Mouse (Mus musculus) embryonic facial prominence, embryonic 15.5 days (tissue): ENCODE results near the gene Frmd4b. TPM values are rescaled to one million over a fixed set of nuclear protein-coding genes. Genes with fewer than 3 reads are reported as not detected.

ENCODE experiments used
- ATAC-seq: fragments of 200-750 bp; cut with Nextera tagmentation; 2 replicates; pipeline ENCODE4 v1.8.0; 2017; ENCODE audit warnings: low read depth, moderate TSS enrichment; ENCODE audit not compliant: insufficient number of reproducible peaks, low FRiP score, low TSS enrichment
- H3K27ac ChIP-seq: fragments of 300-500 bp; sonication (generic); replicated peaks from 2 replicates; pipeline ENCODE4 v1.5.1; 2015; ENCODE audit warnings: mild to moderate bottlenecking, inconsistent platforms
- H3K27me3 ChIP-seq: fragments of 300-500 bp; sonication (generic); 2 replicates; pipeline ENCODE4 v1.6.1; 2015; ENCODE audit warnings: inconsistent platforms
- H3K36me3 ChIP-seq: fragments of 300-500 bp; sonication (generic); 2 replicates; pipeline ENCODE4 v1.6.1; 2015; ENCODE audit warnings: mild to moderate bottlenecking, inconsistent platforms
- H3K4me1 ChIP-seq: fragments of 300-500 bp; sonication (generic); 2 replicates; pipeline ENCODE4 v1.6.1; 2015; ENCODE audit warnings: inconsistent platforms
- H3K4me2 ChIP-seq: fragments of 300-500 bp; sonication (generic); replicated peaks from 2 replicates; pipeline ENCODE4 v1.6.1; 2015; ENCODE audit warnings: mild to moderate bottlenecking, inconsistent platforms
- H3K4me3 ChIP-seq: fragments of 300-500 bp; sonication (generic); replicated peaks from 2 replicates; pipeline ENCODE4 v1.5.1; 2015; ENCODE audit warnings: mild to moderate bottlenecking, inconsistent platforms
- H3K9ac ChIP-seq: fragments of 300-500 bp; sonication (generic); 2 replicates; pipeline ENCODE4 v1.6.1; 2015; ENCODE audit warnings: inconsistent platforms
- H3K9me3 ChIP-seq: fragments of 300-500 bp; sonication (generic); replicated peaks from 2 replicates; pipeline ENCODE4 v1.6.1; 2016; ENCODE audit warnings: inconsistent platforms
- WGBS: fragments of 180-500 bp; shearing (Covaris S2); methylation state at CpG from one replicate; pipeline ENCODE4 v1.1.7; 2015; 5-methylcytosine and 5-hydroxymethylcytosine counted together
- polyA plus RNA-seq: library from polyadenylated mRNA; unstranded; fragments of >200 nt; fragmentation: Nextera tagmentation; extraction: Ambion mirVana; gene quantifications from 2 replicates; pipeline ENCODE4 v1.2.1, GENCODE M21; 2015

Gene Frmd4b
- polyA plus RNA-seq, 1 experiment from 2014 or later: 17.8 TPM

DNA sequence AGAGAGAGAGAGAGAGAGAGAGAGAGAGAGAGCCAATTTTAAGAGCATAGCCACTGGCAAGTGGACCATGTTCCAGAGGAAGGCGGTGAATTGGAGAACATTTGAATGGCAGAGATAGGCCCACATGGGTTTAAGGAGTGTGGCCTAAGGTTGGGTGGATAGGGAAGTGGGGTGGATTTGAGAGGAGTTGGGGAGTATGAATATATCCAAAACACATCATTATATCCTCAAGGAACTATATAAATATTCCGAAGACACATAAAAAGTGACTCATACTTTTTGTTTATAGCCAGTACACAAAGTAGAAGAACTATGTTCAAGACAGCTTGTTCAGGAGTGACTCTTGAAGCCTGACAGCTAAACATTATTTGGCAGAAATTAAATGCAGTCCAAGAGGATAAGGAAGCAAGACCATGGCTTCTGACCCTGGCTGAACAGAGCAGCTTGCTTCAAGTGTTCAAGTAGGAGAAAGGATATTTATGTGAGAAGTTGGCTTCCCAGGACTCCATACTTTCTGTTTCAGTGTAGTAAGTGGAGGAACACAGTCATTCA lies 36.8 kb downstream of the Frmd4b start:
- WGBS: 96% methylated on average over 2 of the region's 2 CpGs
- no peaks in the 10 kb centered on the region for H3K36me3 ChIP-seq
- no peak for ATAC-seq
- no peaks in the 10 kb centered on the region for H3K9me3 ChIP-seq
- H3K9ac ChIP-seq: no peak overlapping the region
- no peak overlapping the region for H3K4me3 ChIP-seq
- no peaks in the 10 kb centered on the region for H3K27me3 ChIP-seq
- no peak overlapping the region for H3K27ac ChIP-seq
- no peaks in the 10 kb centered on the region for H3K4me1 ChIP-seq
- H3K4me2 ChIP-seq: no peak overlapping the region

DNA sequence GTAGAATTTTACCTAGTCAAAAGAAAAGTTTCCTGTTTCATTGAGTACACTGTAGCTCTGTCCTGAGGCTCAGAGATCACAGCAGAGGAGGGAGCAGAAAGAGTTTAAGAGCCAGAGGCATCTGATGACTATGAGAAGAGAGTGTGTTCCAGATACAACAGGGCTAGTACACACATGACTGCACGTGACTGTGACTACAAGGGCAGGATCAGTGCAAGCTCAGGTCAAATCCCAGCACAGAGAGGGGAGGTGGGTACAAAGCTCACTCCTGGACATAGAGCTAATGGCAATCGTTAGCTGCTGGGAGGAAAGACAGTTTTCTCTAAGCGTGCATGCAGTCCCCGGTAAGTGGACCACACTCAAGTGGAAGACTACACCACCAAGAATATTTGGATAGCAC lies 37.6 kb downstream of the Frmd4b start:
- H3K4me1 ChIP-seq: no peaks in the 10 kb centered on the region
- H3K9me3 ChIP-seq: no peaks in the 10 kb centered on the region
- 73% methylated on average over 4 of the region's 4 CpGs for WGBS
- no peaks in the 10 kb centered on the region for H3K36me3 ChIP-seq
- H3K9ac ChIP-seq: no peak overlapping the region
- H3K4me3 ChIP-seq: no peak overlapping the region
- no peak overlapping the region for H3K27ac ChIP-seq
- no peak overlapping the region for H3K4me2 ChIP-seq
- ATAC-seq: no peak
- no peaks in the 10 kb centered on the region for H3K27me3 ChIP-seq

DNA sequence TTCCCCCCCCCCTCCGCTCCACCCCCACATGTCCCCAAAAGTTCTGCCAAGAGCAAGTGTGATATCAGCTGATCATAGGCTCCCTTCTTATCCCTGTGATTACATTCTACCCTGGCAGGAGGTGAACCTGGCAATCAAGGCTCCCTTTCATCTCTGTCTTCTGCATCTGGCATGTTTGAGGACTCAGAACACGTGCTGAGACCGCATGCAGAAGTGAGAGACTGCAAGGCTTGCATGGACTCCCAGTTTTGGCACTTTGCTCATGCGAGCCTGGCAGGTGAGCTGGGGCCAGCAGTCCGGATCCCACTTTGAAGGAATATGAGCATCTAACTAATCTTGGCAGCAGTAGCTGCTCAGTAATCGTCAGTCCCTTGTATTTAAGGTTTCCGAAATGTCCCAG lies 39.1 kb downstream of the Frmd4b start:
- no peaks in the 10 kb centered on the region for H3K27me3 ChIP-seq
- H3K4me1 ChIP-seq: no peaks in the 10 kb centered on the region
- H3K36me3 ChIP-seq: no peaks in the 10 kb centered on the region
- no peak overlapping the region for H3K4me3 ChIP-seq
- no peak overlapping the region for H3K4me2 ChIP-seq
- H3K9ac ChIP-seq: no peak overlapping the region
- WGBS: 80% methylated on average over 7 of the region's 7 CpGs
- H3K27ac ChIP-seq: no peak overlapping the region
- H3K9me3 ChIP-seq: no peaks in the 10 kb centered on the region
- no peak for ATAC-seq

DNA sequence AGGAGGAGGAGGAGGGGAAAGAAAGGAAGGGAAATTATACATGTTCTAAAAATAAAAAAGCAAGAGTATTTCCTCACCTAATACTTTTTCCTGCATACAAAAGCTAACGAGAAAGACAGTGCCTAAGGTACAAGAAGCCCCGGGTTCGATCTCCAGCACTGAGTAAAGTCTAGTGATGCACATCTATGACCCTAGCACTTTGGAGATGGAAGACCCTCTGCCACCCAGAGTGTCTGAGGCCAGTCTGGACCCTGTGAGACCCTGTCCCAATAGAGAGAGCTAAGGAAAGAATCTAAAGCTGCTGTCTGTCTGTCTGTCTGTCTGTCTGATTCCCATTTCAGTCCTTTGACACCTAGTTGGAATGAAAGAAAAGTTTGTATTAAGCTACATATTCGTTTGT lies 40.0 kb downstream of the Frmd4b start:
- 81% methylated on average over 4 of the region's 4 CpGs for WGBS
- ATAC-seq: no peak

DNA sequence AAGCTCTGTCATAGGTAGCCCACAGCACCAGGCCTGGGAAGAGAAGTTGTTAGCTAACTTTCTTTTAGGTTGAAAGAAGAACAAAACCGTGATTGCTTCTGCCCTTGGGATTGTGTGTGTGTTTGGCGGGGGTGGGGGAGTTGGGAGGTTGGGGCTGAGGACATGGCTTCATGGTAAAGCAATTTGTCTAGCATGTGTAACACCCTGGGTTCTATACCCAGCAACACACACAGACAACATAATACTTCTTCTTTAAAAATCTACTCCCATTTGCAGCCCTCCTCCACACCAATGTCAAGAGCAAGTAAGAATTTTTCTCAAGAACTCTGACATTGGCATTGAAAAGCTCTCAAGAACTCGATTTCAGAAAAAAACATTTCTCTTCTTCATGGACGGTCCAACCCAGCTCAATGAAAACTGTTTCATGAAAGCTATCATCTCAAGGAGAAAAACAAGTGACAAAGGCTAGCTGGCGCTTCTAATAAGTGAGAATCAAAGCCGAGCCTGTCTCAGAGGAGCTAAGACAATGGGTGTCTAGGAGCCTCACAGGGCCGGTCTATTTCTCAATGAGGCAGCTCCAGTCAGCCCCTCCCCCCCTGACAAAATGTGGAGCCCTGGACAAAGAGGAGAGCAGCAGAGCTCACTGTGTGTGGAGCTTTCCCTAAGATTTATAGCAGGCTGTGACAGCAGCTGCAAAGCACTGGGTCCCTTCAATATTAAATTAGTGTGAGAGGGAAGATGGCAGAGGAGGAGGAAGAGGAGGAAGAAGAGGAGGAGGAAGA lies 40.6 kb downstream of the Frmd4b start:
- no peaks in the 10 kb centered on the region for H3K36me3 ChIP-seq
- H3K4me3 ChIP-seq: no peak overlapping the region
- no peak overlapping the region for H3K9ac ChIP-seq
- H3K27ac ChIP-seq: no peak overlapping the region
- H3K4me2 ChIP-seq: no peak overlapping the region
- WGBS: 57% methylated on average over 7 of the region's 7 CpGs
- no peaks in the 10 kb centered on the region for H3K9me3 ChIP-seq
- no peaks in the 10 kb centered on the region for H3K4me1 ChIP-seq
- ATAC-seq: no peak
- H3K27me3 ChIP-seq: no peaks in the 10 kb centered on the region

More for the DNA sequence above, 40.0 kb downstream of the Frmd4b start:
- no peaks in the 10 kb centered on the region for H3K4me1 ChIP-seq
- H3K36me3 ChIP-seq: no peaks in the 10 kb centered on the region
- no peak overlapping the region for H3K9ac ChIP-seq
- no peaks in the 10 kb centered on the region for H3K27me3 ChIP-seq
- no peak overlapping the region for H3K27ac ChIP-seq
- no peaks in the 10 kb centered on the region for H3K9me3 ChIP-seq
- H3K4me3 ChIP-seq: no peak overlapping the region
- no peak overlapping the region for H3K4me2 ChIP-seq

DNA sequence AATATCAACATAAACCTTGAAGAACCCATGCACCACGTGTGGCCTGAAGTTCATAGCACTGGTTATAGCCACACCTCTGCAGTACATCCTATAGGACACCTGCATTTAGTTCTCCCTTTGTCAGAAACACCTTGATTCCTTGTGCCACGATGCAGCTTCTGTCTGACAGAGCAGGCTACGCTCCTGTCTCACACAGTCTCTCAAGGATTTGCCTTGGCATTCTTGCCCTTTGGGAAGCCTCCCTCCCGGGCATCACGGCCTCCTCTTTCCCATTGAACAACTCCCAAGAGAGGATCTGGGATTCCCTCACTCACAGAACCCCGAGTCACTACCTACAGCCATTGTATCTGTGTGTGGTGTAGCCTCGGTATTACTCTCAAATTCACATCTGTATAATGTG lies 41.2 kb downstream of the Frmd4b start:
- Histone ChIP-seq H3K36me3 (no peaks in the 10 kb centered on the region), H3K4me2 (no peak overlapping the region), H3K27me3 (no peaks in the 10 kb centered on the region), H3K9me3 (no peaks in the 10 kb centered on the region), H3K4me1 (no peaks in the 10 kb centered on the region), H3K27ac (no peak overlapping the region), H3K4me3 (no peak overlapping the region), H3K9ac (no peak overlapping the region)
- WGBS: 79% methylated on average over 7 of the region's 7 CpGs
- ATAC-seq: no peak

DNA sequence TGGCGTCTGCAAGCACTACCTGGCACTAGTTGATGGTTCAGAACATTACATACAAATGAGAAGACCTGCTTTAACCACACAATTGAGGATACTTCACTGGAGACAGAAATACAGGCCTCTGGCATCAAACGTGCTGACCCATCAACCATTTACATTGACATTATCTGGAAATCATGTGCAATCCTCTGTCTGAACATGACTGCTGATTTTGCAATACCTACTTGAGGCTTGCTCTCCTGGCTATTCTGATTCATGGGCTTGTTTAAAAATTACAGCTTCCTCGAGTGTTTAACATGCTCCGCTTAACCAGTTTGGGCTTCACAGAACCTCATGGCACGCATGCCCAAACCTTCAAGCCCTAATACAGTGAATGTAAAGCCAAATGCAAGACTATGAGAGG lies 42.4 kb downstream of the Frmd4b start:
- Histone ChIP-seq H3K4me2 (no peak overlapping the region), H3K27me3 (no peaks in the 10 kb centered on the region), H3K9ac (no peak overlapping the region), H3K4me1 (no peaks in the 10 kb centered on the region), H3K9me3 (no peaks in the 10 kb centered on the region), H3K4me3 (no peak overlapping the region), H3K27ac (no peak overlapping the region), H3K36me3 (no peaks in the 10 kb centered on the region)
- WGBS: 76% methylated on average over 5 of the region's 5 CpGs
- no peak for ATAC-seq

DNA sequence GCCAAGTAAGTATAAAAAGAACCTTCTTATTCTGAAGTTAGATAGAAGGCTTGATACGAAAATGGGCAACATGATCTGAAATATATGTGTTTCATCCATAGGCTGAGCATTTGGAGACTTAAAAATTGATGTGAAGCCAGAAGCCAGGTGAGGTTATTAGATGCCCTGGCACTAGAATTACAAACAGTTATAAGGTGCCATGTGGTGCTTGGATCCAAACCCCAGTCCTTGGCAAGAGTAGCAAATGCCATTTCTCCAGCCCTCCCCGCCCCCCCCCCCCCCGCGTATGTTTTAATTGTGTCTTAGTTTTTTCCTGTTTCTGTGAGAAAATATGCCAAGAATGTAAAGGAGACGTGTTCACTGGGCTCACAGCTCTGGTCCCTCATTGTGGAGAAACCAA lies 45.1 kb downstream of the Frmd4b start:
- Histone ChIP-seq H3K27me3 (no peaks in the 10 kb centered on the region), H3K36me3 (no peaks in the 10 kb centered on the region), H3K4me2 (no peak overlapping the region), H3K9ac (no peak overlapping the region), H3K4me1 (no peaks in the 10 kb centered on the region), H3K27ac (no peak overlapping the region), H3K4me3 (no peak overlapping the region), H3K9me3 (no peaks in the 10 kb centered on the region)
- 73% methylated on average over 5 of the region's 5 CpGs for WGBS
- no peak for ATAC-seq

DNA sequence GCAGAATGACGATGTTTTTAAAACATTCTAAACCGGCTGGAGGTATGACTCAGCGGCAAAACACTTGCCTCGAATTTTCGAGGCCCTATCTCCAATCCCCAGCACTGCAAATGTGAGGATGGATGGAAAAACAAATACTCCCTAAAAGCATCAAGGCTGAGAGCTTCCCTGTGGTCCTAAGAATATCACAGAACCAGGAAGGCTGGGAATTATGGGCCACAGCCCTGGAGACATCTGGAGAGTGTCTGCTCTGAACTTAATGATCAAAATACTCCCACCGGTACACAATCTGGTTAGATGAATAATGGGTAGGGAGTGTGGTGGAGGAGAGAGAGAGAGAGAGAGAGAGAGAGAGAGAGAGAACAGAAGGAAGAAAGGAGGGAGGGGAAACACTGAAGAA lies 48.8 kb downstream of the Frmd4b start:
- ATAC-seq: no peak
- no peaks in the 10 kb centered on the region for H3K36me3 ChIP-seq
- WGBS: 57% methylated on average over 6 of the region's 6 CpGs

DNA sequence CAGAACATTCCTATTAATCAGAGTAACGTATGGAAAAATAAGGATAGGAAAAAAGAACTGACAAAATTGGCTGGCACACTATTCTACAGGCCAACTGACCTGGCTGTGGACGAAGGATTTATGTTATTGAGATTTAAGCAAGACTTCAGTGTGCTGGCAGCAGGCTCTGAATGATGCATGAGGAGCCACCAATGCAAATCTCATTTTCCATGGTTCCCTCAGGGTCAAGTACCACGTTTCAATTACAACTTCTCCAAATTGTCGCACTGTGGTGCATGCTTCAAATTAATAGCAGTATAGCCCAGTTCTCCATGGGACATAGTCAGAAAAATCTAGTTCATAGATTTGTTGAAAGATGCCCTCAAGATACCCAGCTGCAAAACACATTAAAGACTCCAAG lies 50.6 kb downstream of the Frmd4b start:
- Histone ChIP-seq H3K36me3 (no peaks in the 10 kb centered on the region), H3K27me3 (no peaks in the 10 kb centered on the region), H3K27ac (no peak overlapping the region), H3K9ac (no peak overlapping the region), H3K4me2 (no peak overlapping the region), H3K9me3 (no peaks in the 10 kb centered on the region), H3K4me3 (no peak overlapping the region), H3K4me1 (no peaks in the 10 kb centered on the region)
- no peak for ATAC-seq
- WGBS: 47% methylated on average over 4 of the region's 4 CpGs

More for the DNA sequence above, 48.8 kb downstream of the Frmd4b start:
- Histone ChIP-seq H3K4me2 (no peak overlapping the region), H3K4me3 (no peak overlapping the region), H3K4me1 (no peaks in the 10 kb centered on the region), H3K27me3 (no peaks in the 10 kb centered on the region), H3K27ac (no peak overlapping the region), H3K9me3 (no peaks in the 10 kb centered on the region), H3K9ac (no peak overlapping the region)

DNA sequence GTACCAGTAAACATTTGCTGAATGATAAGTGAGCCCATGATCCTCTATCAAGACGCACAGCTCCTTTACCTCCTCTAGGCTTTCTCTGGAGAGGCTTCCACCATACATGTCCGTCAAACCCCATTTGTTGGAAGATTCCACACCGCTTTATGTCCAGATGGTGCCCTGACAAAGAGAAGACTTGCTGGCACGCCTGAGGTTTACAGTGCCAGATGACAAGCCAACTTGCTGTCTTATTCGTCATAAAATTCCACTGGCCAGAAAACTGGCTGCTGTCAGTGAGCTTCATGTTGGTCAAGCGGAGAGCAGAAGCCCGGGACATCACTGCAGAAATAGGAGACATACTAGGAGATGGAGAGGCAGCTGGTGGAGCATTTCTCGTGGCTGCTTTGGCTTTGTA lies 60.2 kb downstream of the Frmd4b start:
- Histone ChIP-seq H3K27me3 (no peaks in the 10 kb centered on the region), H3K9me3 (no peaks in the 10 kb centered on the region), H3K27ac (no peak overlapping the region), H3K36me3 (no peaks in the 10 kb centered on the region), H3K9ac (no peak overlapping the region), H3K4me1 (peaks cover 11% of the 10 kb centered on the region; the same call in 1 of the 2 replicates), H3K4me3 (no peak overlapping the region), H3K4me2 (no peak overlapping the region)
- ATAC-seq: no peak; the same call in 1 of the 2 replicates
- WGBS: 64% methylated on average over 8 of the region's 8 CpGs

DNA sequence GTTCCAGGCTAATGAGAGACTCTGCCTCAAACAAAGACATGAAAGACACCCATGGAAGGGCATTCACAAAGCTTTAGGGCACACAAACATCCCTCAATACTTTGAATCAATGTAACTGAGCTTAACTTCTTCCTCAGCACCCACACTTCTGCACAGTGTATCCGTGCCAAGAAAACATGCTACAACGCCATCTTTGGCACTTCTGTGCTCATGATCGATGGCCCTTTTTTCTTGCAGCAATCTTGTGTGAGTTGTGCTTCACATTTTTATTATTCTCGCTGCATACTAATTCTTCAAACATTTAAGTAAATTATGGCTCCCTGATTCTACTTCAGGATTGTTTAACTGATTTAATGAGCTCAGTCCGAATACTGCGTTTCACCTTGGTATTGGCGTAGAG lies 61.7 kb downstream of the Frmd4b start:
- Histone ChIP-seq H3K36me3 (no peaks in the 10 kb centered on the region), H3K4me3 (no peak overlapping the region), H3K27me3 (no peaks in the 10 kb centered on the region), H3K9ac (no peak overlapping the region), H3K9me3 (no peaks in the 10 kb centered on the region), H3K4me1 (peaks cover 11% of the 10 kb centered on the region; the same call in 1 of the 2 replicates), H3K4me2 (no peak overlapping the region), H3K27ac (no peak overlapping the region)
- ATAC-seq: no peak
- 95% methylated on average over 7 of the region's 7 CpGs for WGBS
